Mouse (Mus musculus): Measurements from ENCODE around the gene Slc25a36. TPM values are rescaled to one million over a fixed set of nuclear protein-coding genes. Genes with fewer than 3 reads are reported as not detected.
A peak's percentile ranks its signal among the peaks of the same experiment; 100 is the strongest.

The Slc25a36 gene
- polyA plus RNA-seq, 1 experiment from 2014 or later = 66.8 TPM

GRCm38 (mm10) chr9:97114271-97114670 lies 3.3 kb upstream of the Slc25a36 start:
- Histone ChIP-seq H3K36me3 (ENCODE audit: control insufficient read depth, insufficient read depth, low read length) (no peaks in the 10 kb centered on the region), H3K27me3 (replicated peaks; ENCODE audit: control insufficient read depth, insufficient read depth, low read length) (no peaks in the 10 kb centered on the region), H3K9ac (ENCODE audit: low read length) (no peak overlapping the region), H3K9me3 (replicated peaks; ENCODE audit: control insufficient read depth, low read length) (no peaks in the 10 kb centered on the region), H3K4me3 (ENCODE audit: low read depth, low read length) (no peak overlapping the region), H3K27ac (ENCODE audit: low read depth, low read length) (no peak overlapping the region), H3K4me1 (ENCODE audit: control insufficient read depth, insufficient read depth, low read length) (peaks cover 3% of the 10 kb centered on the region; the same call in 1 of the 2 replicates), H3K4me2 (ENCODE audit: low read length) (no peak overlapping the region)
- 86% methylated on average over 10 of the region's 10 CpGs for WGBS
- DNase-seq (ENCODE audit: low spot score) (no peak), ATAC-seq (no peak)

- H3K9me3 ChIP-seq (replicated peaks; ENCODE audit: control insufficient read depth, low read length) = no peaks in the 10 kb centered on the region
- DNase-seq (ENCODE audit: low spot score) (no peak), ATAC-seq (no peak)
- WGBS = 37% methylated on average over 5 of the region's 5 CpGs
- H3K4me3 ChIP-seq (ENCODE audit: low read depth, low read length) = no peak overlapping the region
- peaks cover 10% of the 10 kb centered on the region; the same call in 1 of the 2 replicates for H3K4me1 ChIP-seq (ENCODE audit: control insufficient read depth, insufficient read depth, low read length)
- no peak overlapping the region for H3K9ac ChIP-seq (ENCODE audit: low read length)
- H3K4me2 ChIP-seq (ENCODE audit: low read length) = no peak overlapping the region
- H3K27me3 ChIP-seq (replicated peaks; ENCODE audit: control insufficient read depth, insufficient read depth, low read length) = no peaks in the 10 kb centered on the region
- no peak overlapping the region for H3K27ac ChIP-seq (ENCODE audit: low read depth, low read length)
- no peaks in the 10 kb centered on the region for H3K36me3 ChIP-seq (ENCODE audit: control insufficient read depth, insufficient read depth, low read length)
These were observed 2.6 kb upstream of the Slc25a36 start for GRCm38 (mm10) chr9:97113555-97113929.

- Histone ChIP-seq H3K4me3 (ENCODE audit: low read depth, low read length) (no peak overlapping the region), H3K4me2 (ENCODE audit: low read length) (no peak overlapping the region), H3K9ac (ENCODE audit: low read length) (no peak overlapping the region), H3K36me3 (ENCODE audit: control insufficient read depth, insufficient read depth, low read length) (no peaks in the 10 kb centered on the region), H3K27ac (ENCODE audit: low read depth, low read length) (no peak overlapping the region), H3K9me3 (replicated peaks; ENCODE audit: control insufficient read depth, low read length) (no peaks in the 10 kb centered on the region), H3K27me3 (replicated peaks; ENCODE audit: control insufficient read depth, insufficient read depth, low read length) (no peaks in the 10 kb centered on the region), H3K4me1 (ENCODE audit: control insufficient read depth, insufficient read depth, low read length) (peaks cover 10% of the 10 kb centered on the region; the same call in 1 of the 2 replicates)
- DNase-seq (ENCODE audit: low spot score) (no peak), ATAC-seq (no peak)
- WGBS = 72% methylated on average over 24 of the region's 24 CpGs
These were observed 2.0 kb upstream of the Slc25a36 start for GRCm38 (mm10) chr9:97112797-97113554.

GRCm38 (mm10) chr9:97112238-97112637 lies 1.3 kb upstream of the Slc25a36 start:
- Histone ChIP-seq H3K27me3 (replicated peaks; ENCODE audit: control insufficient read depth, insufficient read depth, low read length) (no peaks in the 10 kb centered on the region), H3K4me2 (ENCODE audit: low read length) (no peak overlapping the region), H3K4me1 (ENCODE audit: control insufficient read depth, insufficient read depth, low read length) (peaks cover 10% of the 10 kb centered on the region; the same call in 1 of the 2 replicates), H3K36me3 (ENCODE audit: control insufficient read depth, insufficient read depth, low read length) (no peaks in the 10 kb centered on the region), H3K9ac (ENCODE audit: low read length) (no peak overlapping the region), H3K9me3 (replicated peaks; ENCODE audit: control insufficient read depth, low read length) (no peaks in the 10 kb centered on the region), H3K27ac (ENCODE audit: low read depth, low read length) (no peak overlapping the region), H3K4me3 (ENCODE audit: low read depth, low read length) (no peak overlapping the region)
- 88% methylated on average over 7 of the region's 7 CpGs for WGBS
- DNase-seq (ENCODE audit: low spot score) (no peak), ATAC-seq (no peak)

- Histone ChIP-seq H3K27me3 (replicated peaks; ENCODE audit: control insufficient read depth, insufficient read depth, low read length) (no peaks in the 10 kb centered on the region), H3K9me3 (replicated peaks; ENCODE audit: control insufficient read depth, low read length) (no peaks in the 10 kb centered on the region), H3K4me3 (ENCODE audit: low read depth, low read length) (peak overlapping the region; percentile 82), H3K36me3 (ENCODE audit: control insufficient read depth, insufficient read depth, low read length) (no peaks in the 10 kb centered on the region), H3K4me1 (ENCODE audit: control insufficient read depth, insufficient read depth, low read length) (peaks cover 10% of the 10 kb centered on the region; the same call in 1 of the 2 replicates), H3K27ac (ENCODE audit: low read depth, low read length) (no peak overlapping the region), H3K4me2 (ENCODE audit: low read length) (peak overlapping the region; percentile 62), H3K9ac (ENCODE audit: low read length) (peak overlapping the region; percentile 87)
- no peak for ATAC-seq
- WGBS = 2% methylated on average over 6 of the region's 6 CpGs
- no peak for DNase-seq (ENCODE audit: low spot score)
These were observed 549 bp upstream of the Slc25a36 start for GRCm38 (mm10) chr9:97111506-97111905.

- peaks cover 12% of the 10 kb centered on the region; the same call in 1 of the 2 replicates for H3K4me1 ChIP-seq (ENCODE audit: control insufficient read depth, insufficient read depth, low read length)
- ATAC-seq (no peak), DNase-seq (ENCODE audit: low spot score) (no peak)
- H3K9me3 ChIP-seq (replicated peaks; ENCODE audit: control insufficient read depth, low read length) = no peaks in the 10 kb centered on the region
- no peak overlapping the region for H3K4me2 ChIP-seq (ENCODE audit: low read length)
- H3K27me3 ChIP-seq (replicated peaks; ENCODE audit: control insufficient read depth, insufficient read depth, low read length) = no peaks in the 10 kb centered on the region
- no peak overlapping the region for H3K27ac ChIP-seq (ENCODE audit: low read depth, low read length)
- no peaks in the 10 kb centered on the region for H3K36me3 ChIP-seq (ENCODE audit: control insufficient read depth, insufficient read depth, low read length)
- 91% methylated on average over 5 of the region's 5 CpGs for WGBS
- no peak overlapping the region for H3K4me3 ChIP-seq (ENCODE audit: low read depth, low read length)
- no peak overlapping the region for H3K9ac ChIP-seq (ENCODE audit: low read length)
These were observed 4.3 kb downstream of the Slc25a36 start for GRCm38 (mm10) chr9:97106481-97107160.

- Histone ChIP-seq H3K27ac (ENCODE audit: low read depth, low read length) (no peak overlapping the region), H3K36me3 (ENCODE audit: control insufficient read depth, insufficient read depth, low read length) (no peaks in the 10 kb centered on the region), H3K27me3 (replicated peaks; ENCODE audit: control insufficient read depth, insufficient read depth, low read length) (no peaks in the 10 kb centered on the region), H3K4me1 (ENCODE audit: control insufficient read depth, insufficient read depth, low read length) (peaks cover 12% of the 10 kb centered on the region; the same call in 1 of the 2 replicates), H3K4me3 (ENCODE audit: low read depth, low read length) (no peak overlapping the region), H3K9me3 (replicated peaks; ENCODE audit: control insufficient read depth, low read length) (no peaks in the 10 kb centered on the region), H3K4me2 (ENCODE audit: low read length) (no peak overlapping the region), H3K9ac (ENCODE audit: low read length) (no peak overlapping the region)
- ATAC-seq (no peak), DNase-seq (ENCODE audit: low spot score) (no peak)
- WGBS = 83% methylated on average over 2 of the region's 2 CpGs
These were observed 5.5 kb downstream of the Slc25a36 start for GRCm38 (mm10) chr9:97105400-97105985.

- WGBS = 81% methylated on average over 2 of the region's 2 CpGs
- peaks cover 3% of the 10 kb centered on the region; the same call in 1 of the 2 replicates for H3K36me3 ChIP-seq (ENCODE audit: control insufficient read depth, insufficient read depth, low read length)
- DNase-seq (ENCODE audit: low spot score) = no peak
- H3K27me3 ChIP-seq (replicated peaks; ENCODE audit: control insufficient read depth, insufficient read depth, low read length) = no peaks in the 10 kb centered on the region
- no peak overlapping the region for H3K4me3 ChIP-seq (ENCODE audit: low read depth, low read length)
- no peak overlapping the region for H3K4me2 ChIP-seq (ENCODE audit: low read length)
- 0 out of 2 replicates have a peak, but pooled peaks cover 2% of the 10 kb centered on the region for H3K4me1 ChIP-seq (ENCODE audit: control insufficient read depth, insufficient read depth, low read length)
- no peak overlapping the region for H3K9ac ChIP-seq (ENCODE audit: low read length)
- H3K27ac ChIP-seq (ENCODE audit: low read depth, low read length) = no peak overlapping the region
- ATAC-seq = no peak
- no peaks in the 10 kb centered on the region for H3K9me3 ChIP-seq (replicated peaks; ENCODE audit: control insufficient read depth, low read length)
These were observed 7.4 kb downstream of the Slc25a36 start for GRCm38 (mm10) chr9:97103376-97104061.
